Mouse (Mus musculus) cerebellum, postnatal 10 days (tissue): ENCODE measurements around the gene Efnb3.
A peak's percentile ranks its signal among the peaks of the same experiment; 100 is the strongest.
"Not testable (repeated sequence)": the region's sequence is repeated elsewhere in the genome, so short reads cannot be mapped to it uniquely, and the experiment has no call there.

Source experiments
- DNase-seq, 2 experiments: peaks; one replicate each; pipeline ENCODE4 v3.0.0; 2021; ENCODE audit warnings: mixed read lengths in 2 of 2

Efnb3 gene

DNA sequence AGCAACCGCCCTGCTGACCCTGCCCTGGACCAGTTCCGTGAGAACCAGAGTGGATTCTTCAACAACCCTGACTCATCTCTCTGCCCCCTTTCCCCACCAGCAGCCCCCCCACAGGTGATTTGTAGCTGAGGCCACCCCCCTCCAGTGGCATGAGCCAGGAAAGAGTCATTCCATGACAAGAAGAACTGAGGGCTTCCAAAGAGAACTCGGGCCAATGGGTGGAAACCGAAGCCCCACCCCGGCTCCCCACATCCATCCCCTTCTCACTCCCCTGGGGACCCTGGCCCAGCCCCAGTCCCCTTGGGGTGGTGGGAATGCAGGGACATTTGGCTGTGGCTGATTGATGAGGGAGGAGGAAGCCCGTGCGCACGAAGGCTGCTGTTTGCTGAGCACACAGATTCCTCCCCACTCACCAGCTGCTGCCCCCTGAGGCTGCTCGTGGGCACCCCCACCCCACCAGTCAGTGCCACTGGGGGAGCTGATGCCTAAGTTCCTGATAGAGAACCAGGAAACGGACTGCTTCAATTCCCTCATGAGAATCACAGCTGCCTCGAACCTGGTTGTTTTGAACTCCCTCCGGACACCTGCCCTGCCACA, 10.8 kb downstream of the Efnb3 start, which contains the start of gene Dnah2:
Gene Dnah2 (minus strand): TSS at position 51 of the 597 bp plus-strand sequence.
- DNase-seq = peak in 1 of 2 experiments; percentile 15

DNA sequence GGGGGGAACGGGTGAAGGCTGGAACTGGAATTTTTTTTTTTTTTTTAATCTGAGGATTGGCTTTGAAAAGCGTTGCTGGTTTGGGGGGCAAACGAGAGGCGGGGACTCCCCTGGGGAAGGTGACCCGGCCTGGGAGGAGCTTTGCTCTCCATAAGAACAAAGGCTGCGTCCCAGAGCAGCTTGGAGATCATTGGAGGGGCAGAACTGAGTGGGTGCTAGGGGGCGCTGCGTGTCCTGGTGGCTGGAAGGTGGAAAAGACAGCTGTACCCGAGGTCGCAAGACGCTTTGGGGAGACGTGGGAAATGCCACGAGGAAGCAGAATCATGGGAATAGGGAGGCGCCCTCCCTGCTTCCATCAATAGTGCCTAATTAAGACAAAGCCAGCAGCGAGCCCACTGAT, 12.9 kb downstream of the Efnb3 start:
- peak; percentile 76 to 77 for DNase-seq

DNA sequence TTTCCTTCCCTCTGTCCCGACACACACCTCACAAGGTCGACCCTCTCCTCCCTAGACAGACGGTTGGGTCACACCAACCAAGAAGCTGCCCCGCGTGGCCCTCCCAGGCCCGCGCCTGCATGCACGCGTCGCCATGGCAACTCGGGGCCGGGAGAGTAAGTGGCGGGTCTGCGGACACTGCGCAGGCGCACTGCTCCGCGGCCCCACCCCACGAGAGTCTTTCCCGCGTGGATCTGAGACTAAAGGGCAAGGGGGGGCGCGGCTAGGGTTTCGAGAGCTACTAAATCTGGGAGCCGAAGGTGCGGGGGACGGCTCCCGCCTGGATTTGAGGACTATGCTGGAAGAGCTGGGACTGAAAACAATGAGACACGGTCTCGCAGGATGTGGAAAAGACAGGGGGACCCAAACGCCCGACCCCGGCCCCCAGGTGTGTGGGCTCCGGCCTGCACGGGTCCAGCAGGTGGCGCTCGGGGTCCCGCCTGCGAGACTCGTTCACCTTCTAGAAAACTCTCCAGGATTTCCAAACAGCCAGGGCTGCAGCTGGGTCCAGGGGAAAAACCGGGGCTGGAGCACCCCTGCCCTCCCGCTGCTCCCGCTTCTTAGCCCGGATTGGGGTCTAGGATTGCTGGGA, 13.5 kb downstream of the Efnb3 start:
- peak; percentile 93 to 95 for DNase-seq

DNA sequence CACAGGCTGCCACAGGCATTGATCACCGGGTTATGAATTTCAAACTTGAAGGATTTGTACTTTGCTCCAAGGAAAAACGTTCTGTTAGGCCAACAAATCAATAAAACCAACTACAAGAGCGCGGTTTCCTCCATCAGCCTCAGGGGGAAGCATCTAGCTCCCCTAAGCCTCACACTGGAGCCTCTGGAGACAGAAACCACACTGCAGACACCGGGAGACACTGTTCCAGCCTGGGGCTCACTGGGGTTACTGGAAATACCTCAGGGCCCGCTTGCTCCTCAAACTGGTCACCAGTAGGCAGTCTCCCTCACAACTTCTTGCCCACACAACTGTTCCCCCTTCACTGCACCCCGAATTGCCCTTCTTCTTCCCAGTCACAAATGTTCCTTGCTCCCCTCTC, 14.0 kb downstream of the Efnb3 start:
- DNase-seq = no peak

DNA sequence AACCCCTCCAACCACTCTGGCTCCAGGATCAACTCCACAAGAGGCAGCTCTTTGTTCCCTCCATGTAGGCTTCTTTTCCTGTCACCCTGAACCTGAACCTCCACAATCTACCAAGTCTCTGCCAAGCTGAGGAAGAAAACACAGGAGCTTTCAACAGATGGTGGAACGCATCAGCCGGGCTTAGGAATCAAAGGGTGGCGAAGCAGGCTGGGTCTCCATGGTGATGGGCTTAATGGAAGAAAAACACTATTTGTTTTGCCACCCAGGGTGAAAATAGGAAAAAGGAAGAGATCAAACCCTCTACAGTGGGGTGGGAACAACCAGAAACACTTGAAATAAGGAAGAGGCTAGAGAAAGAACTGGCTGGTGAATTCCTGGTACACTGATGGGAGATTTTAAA, 16.4 kb downstream of the Efnb3 start:
- peak in 1 of 2 experiments; percentile 17 for DNase-seq

DNA sequence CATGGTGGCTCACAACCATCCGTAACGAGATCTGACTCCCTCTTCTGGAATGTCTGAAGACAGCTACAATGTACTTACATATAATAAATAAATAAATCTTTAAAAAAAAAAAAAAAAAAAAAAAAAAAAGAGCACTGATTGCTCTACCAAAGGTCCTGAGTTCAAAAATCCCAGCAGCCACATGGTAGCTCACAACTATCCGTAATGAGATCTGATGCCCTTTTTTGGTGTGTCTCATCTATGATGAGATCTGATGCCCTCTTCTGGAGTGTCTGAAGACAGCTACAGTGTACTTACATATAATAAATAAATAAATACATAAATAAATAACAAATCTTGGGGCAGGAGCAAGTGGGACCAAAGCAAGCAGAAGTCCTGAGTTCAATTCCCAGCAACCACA, 18.3 kb downstream of the Efnb3 start:
- not testable (repeated sequence) for DNase-seq

DNA sequence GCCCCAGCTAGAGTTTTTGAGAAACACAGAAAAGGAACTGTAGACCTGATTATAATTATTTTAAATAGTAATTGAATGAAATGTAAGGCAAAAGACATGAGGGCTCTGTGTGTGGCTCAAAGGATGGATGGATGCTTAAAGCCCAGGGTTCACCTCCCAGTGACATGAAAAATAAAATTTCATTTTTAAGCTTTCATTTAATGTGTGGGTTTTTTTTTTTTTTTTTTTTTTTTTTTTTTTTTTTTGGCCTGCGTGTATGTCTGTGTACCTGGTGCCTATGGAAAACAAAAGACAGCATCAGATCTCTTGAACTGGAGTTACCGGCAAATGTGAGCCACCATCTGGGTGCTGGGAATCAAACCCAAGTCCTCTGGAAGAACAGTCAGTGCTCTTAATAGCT, 19.3 kb downstream of the Efnb3 start:
- DNase-seq = no peak

DNA sequence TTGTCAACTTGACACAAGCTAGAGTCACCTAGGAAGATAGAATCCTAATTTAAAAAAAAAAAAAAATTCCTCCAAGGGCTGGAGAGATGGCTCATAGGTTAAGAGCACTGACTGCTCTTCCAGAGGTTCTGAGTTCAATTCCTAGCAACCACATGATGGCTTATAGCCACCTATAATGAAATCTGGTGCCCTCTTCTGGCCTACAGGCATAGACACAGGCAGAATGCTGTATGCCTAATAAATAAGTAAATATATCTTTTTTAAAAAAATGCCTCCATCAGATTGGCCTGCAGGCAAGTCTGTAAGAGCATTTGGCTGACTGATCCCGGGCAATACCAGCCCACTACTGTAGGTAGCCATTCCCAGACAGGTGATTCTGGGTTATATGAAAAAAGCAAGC, 25.0 kb downstream of the Efnb3 start:
- DNase-seq = no peak

DNA sequence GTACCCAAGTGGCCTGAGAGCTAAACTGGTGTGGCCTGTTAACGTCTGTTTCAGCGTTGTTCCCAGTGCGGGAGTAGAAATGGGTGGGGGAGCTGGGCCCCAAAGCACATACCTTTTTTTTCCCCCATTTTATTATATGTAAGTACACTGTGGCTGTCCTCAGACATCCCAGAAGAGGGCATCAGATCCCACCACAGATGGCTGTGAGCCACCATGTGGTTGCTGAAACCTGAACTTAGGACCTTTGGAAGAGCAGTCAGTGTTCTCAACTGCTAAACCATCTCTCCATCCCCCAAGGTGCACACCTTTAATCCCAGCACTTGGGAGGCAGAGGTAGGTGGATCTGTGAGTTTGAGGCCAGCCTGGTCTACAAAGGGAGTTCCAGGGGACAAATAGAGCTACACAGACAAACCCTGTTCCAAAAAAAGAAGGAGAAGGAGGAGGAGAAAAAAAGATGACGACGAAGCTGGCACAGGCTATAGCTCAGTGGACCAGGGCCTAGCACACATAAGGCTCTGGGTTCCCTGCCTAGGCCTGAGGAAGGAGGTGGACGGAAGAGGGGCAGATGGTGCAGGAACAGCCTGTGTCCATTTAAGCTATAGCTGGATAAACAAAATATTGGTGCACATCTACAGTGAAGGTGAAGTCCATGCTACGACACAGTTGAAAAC, 27.4 kb downstream of the Efnb3 start:
- DNase-seq = peak; percentile 37 to 50

DNA sequence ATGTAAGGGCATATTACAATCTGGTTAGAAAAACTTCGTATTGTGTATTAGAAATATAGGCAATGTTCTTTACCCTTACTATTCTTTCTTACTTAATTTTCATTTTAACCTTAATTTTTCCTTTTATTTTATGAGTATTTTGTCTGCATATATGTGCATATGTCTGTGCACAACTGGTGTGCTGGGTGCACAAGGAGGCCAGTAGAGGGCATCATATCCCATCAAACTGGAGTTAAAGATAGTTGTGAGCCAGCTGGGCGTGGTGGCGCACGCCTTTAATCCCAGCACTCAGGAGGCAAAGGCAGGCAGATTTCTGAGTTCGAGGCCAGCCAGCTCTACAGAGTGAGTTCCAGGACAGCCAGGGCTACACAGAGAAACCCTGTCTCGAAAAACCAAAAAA, 29.2 kb downstream of the Efnb3 start:
- not testable (repeated sequence) for DNase-seq

DNA sequence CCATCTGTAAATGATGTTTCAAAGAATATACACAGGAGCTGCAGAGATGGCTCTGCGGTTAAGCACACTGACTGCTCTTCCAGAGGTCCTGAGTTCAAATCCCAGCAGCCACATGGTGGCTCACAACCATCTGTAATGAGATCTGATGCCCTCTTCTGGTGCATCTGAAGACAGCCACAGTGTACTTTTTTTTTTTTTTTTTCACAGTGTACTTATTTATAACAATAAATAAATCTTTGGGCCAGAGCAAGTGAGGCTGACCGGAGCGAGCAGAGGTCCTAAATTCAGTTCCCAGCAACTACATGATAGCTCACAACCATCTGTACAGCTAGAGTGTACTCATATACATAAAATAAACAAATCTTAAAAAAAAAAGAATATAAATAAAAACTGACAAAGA, 29.7 kb downstream of the Efnb3 start:
- not testable (repeated sequence) for DNase-seq

DNA sequence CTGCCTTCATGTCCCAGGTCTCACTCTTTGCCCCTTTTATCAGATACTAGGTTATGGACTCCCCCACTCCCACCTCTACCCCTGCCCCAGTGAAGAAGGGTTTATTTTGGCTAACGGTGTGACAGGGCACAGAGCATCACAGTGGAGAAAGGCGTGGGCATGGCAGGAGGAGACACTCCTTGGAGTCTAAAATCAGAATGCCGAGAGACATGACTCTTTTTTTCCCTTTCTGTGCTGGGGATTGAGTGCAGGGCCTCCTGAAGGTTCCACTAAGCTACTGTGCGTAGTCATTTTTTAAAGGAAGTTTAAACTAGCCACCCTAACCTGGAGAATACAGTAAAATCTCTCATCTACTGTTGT, 32.0 kb downstream of the Efnb3 start:
- DNase-seq = no peak

DNA sequence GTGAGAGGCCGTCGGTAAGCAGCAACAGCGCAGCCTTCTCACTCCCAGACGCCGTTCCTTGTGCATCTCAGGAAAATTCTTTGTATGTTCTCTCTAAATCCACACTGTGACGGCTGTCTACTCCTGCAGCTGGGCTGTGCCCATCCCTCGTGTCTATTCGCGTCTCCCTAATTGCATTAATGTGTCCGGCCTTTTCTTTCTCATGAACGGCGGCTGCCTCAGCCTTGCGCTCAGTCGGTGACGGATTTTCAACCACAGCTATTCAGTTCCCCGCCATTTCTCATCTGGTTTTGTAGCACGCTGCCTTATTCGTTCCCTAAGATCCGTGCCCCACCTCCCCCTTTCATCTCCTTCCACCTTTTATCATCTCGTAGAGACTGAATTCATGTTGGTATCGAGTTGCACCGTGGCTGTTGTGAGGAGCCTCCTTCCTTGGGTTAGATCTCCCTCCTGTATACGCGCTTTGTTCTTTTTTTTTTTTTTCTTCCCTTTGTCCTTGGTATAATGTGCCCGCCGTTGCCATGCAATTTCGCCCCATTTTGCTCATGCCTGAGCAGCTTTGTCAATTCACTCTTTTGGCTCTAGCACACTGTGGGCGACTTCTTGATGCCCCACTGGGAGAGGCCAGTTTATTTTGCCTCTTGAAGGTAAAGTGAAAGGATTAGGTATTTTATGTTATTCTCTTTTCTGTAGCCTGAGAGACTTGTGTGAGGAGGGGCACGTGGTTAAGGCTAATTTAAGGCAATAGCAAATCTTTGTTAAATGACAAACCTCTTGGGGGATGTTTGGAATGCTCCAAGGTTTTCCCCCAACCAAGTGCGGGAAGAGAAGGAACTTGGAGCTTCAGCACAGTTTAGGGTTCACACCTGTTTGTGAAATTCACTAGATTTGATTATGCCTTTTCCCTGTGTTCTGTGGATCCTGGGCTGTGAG, 32.6 kb downstream of the Efnb3 start:
- DNase-seq = peak; percentile 32 to 58

DNA sequence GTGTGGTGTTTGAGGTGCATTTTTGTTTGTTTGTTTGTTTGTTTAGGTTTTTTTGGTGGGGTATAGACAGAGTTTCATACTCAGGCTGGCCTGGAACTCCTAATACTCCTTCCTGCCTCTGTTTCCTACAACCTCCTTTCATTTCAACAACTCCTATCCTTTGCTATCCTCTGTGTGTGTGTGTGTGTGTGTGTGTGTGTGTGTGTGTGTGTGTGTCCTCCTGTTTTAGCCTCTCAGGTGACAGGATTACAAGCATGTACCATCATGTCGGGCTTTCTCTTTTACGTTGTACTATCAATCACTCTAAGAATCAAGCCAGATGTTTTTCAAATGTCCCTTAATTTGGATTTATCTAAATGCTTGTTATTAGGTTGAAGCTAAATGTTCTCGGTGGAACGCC, 33.4 kb downstream of the Efnb3 start:
- DNase-seq = no peak

DNA sequence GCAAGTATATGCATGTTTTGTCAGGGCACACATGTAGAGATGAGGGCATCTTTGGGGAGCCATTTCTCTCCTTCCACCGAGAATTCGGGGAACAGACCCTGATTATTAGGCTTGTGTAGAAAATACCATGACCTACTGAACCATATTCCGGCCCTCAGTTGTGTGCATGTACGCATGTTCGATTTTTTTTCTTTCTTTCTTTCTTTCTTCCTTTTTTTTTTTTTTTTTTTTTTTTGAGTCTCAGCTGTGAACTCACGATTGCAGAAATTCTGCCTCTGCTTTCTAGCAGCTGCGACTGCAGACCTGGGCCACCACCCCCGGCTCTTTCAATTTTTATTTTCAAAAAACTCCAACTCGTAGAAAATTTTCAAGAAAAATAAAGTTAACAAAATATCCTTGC, 34.3 kb downstream of the Efnb3 start:
- no peak for DNase-seq

DNA sequence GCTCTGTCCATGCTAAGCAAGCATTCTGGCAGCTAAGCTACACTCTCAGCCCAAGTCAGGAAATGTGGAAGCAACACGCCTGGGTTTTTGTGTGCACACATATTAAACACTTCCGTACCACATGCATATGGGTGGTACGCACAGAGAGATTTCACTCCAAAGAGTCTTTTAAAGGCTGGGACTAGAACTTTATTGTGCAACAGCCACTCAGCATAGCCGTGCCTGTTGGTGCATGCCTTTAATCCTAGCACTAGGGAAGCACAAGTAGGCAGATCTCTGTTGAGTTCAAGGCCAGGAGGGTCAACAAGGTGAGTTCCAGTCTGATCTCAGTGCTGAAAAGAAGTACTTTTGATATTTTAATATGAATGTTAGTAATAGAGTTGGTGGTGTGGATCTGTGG, 36.4 kb downstream of the Efnb3 start:
- DNase-seq = no peak

DNA sequence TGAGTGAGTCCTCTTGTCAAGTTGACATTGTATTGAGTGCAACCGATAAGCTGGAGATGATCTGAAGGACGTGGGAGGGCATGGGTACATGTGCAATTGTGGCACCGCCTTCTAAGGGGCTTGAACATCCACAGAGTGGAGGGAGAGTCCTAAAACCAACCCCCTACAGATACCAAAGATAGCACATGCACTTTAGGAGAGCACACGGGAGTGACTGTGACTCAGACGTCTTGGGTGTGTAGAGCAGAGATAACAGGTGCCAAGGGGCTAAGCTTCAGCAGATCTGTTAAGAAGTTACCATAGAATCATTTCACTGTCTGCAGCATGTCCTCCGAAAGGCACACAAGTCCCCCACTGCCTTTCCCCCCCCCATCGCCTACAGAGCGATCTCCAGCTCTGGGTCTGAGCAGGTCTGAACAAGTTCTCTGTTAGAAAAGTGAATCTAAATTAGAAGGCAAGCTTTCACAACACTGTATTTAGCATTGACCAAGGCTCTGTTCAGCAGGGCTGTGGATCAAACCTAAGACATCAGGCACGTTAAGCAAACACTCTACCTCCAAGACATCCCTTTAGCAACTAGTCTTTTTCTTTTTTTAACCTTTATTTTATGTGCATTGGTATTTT, 38.4 kb downstream of the Efnb3 start:
- no peak for DNase-seq

DNA sequence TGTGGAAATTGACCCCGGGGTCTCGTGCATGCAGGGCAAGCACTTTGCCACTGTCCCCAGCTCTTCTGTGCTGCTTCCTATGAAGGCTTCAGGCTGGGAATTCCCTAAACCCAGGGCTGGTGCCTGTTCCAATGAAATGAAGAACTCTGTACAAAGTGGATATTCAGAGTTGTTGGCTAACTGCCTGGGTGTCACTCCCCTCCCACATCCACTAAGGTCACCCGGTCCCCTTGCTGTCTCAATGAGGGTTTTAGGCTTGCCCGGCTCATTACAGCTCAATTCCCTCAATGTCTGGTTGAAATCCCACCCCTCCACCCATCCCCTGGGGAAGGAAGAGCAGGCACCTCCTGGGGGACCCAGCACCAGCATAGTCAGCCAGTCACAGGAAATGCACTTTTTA, 40.0 kb downstream of the Efnb3 start:
- no peak for DNase-seq

DNA sequence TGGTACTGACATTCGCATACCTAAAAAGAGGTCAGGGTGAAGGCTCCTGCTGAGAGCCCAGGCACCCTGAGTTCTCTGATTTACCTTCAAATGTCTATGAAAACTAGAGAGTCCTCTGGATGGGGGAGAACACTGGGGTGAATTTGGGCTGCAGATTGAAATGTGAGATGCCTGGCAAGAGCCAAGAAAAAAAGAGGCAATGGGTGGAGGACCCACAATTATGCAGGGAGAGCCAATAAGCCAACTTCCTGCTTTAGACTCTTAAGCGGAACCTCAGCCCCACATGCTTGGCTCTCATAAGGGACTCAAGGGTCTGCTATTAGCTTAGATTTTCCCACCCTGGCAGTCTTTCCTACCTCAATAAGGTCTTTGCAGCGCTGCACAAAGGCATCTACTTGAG, 43.3 kb downstream of the Efnb3 start:
- DNase-seq = no peak

DNA sequence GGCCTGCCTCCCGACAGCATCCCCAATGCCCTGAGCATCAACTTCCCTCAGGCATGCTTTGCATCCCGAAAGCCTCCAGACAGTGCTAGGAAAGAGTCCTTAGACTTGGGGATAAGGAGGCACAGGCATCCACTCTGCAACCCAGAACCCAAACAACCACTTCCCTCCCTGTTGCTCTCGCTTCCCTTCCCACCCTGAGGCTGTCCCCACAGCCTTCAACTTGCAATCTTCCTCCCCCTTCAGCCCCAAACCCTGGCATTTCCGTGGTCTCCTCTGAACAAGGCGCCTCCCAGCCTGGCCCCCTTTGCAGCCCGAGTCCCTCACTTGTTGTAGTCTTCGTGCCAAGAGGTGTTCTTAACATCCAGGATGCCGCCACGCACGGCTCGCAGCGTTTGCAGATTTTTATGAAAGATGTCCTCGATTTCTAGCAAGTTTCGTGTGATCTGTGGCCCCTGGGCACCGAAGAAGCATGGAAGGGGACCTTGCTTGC, 43.8 kb downstream of the Efnb3 start:
- no peak for DNase-seq

DNA sequence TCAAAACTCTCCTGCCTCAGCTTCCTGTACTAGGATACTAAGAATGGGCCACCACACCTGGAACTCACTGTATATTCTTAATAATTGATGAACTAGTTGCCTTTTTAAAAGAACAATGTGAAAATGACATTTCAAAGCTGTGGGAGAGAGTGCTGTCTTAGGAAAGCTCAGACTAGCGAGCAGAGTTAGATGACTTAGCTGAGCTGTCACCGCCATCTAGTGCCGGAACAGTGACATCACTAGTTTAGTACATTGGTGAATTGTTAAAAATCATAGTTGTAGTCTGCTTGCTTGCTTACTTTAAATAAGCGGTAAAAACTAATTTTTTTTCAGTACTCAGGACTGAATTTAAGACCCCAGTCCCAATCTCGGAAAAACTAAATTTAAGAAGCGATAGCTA, 46.2 kb downstream of the Efnb3 start:
- DNase-seq = peak; percentile 79

DNA sequence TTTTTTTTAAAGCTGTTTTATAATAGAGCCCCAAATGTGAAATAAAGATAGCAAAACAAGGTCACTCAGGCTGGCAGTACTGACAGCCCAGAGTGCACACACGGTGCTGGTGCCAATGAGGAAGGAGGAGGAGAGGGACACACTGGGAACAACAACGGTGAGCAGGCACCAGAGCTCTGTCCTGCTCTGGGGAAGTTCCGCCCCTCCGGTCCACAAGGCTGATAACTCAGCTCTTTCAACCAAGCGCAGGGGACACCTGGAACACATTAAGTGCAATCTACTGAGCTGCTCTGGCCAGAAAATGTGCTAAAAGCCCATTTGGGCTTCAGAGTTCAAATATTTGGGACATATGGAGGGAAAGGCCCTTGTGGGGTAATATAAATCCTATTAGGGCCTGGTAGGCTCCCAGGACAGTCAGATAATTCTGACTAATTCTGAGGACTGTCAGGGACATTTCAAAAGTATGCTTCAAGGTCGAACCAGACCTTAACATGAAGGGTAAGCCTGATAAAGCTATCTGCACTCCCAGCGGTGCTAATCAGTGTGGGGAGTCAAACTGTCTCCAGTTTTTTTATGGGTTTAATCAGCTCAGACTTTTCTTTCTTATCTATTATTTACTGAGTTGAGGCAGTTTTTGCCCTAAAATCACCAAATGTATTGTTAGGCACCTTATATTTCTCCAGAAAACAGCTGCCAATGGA, 49.1 kb downstream of the Efnb3 start:
- no peak for DNase-seq
